Mouse (Mus musculus): ENCODE results near the gene Defa2.
"Not testable (repeated sequence)": the region's sequence is repeated elsewhere in the genome, so short reads cannot be mapped to it uniquely, and the experiment has no call there.

Defa2 gene

DNA sequence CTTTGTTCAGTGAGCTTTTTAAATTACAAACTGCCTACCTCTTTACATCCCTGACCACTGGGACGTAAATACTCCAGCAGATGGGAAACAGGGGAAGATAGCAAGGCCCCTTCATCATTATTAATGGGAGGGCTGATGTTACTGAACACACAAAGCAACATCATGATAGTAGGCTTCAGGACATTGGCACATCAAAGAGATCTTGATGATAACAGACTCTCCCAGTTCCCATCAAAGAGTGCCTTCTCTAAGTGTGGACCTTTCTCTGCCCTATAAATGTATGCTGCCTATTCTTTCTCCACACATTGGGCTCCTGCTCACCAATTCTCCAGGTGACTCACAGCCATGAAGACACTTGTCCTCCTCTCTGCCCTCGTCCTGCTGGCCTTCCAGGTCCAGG is at the start of gene Defa2:
Gene Defa2 (plus strand): TSS at position 301 of the 400 bp plus-strand sequence.
- DNase-seq, result not testable (repeated sequence)

DNA sequence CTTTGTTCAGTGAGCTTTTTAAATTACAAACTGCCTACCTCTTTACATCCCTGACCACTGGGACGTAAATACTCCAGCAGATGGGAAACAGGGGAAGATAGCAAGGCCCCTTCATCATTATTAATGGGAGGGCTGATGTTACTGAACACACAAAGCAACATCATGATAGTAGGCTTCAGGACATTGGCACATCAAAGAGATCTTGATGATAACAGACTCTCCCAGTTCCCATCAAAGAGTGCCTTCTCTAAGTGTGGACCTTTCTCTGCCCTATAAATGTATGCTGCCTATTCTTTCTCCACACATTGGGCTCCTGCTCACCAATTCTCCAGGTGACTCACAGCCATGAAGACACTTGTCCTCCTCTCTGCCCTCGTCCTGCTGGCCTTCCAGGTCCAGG is 13.2 kb downstream of the Defa2 start, which contains the start of gene Defa33:
Gene Defa33 (plus strand): TSS at position 301 of the 400 bp plus-strand sequence.
- DNase-seq, result not testable (repeated sequence)

GRCm38 (mm10) chr8:21427111-21427510 is 48.8 kb downstream of the Defa2 start, which contains the start of gene Defa36:
Gene Defa36, plus strand, starts transcription at chr8:21427411.
- DNase-seq, result not testable (repeated sequence)

Measured in kidney, adult 18-20 months (tissue).